Mouse (Mus musculus) erythroblast, adult 5-6 weeks (primary cell): ENCODE measurements around the gene Acap1. TPM values are rescaled to one million over a fixed set of nuclear protein-coding genes. Genes with fewer than 3 reads are reported as not detected.

Experiments
- ATAC-seq: replicated peaks from 2 replicates; pipeline ENCODE4 v1.8.0; 2016; ENCODE audit warnings: moderate number of reproducible peaks, mild to moderate bottlenecking, moderate TSS enrichment, inconsistent platforms; ENCODE audit not compliant: poor library complexity, low FRiP score, severe bottlenecking
- total RNA-seq, 2 experiments: library from RNA; stranded (forward) in 1 of 2; stranded (reverse) in 1 of 2; fragments of 150-400 nt in 1 of 2; fragments of 200-764, 138-1000 nt in 1 of 2; gene quantifications; 2 replicates each; pipeline versions ENCODE4 v1.2.3 to v1.2.4; 2015 to 2017; ENCODE audit warnings: low replicate concordance in 2 of 2

Acap1 gene
- total RNA-seq, 2 experiments from 2014 or later, result 9.0 to 16.1 TPM

- no peak for ATAC-seq
Observed at GRCm38 (mm10) chr11:69848021-69848420, 47.3 kb downstream of the Acap1 start.

GRCm38 (mm10) chr11:69846738-69847688 lies 48.3 kb downstream of the Acap1 start:
- peak; percentile 61 for ATAC-seq

- peak; percentile 87 for ATAC-seq
Observed at GRCm38 (mm10) chr11:69846198-69846680, 49.1 kb downstream of the Acap1 start, which contains the start of gene Plscr3. Gene Plscr3, plus strand, starts transcription at chr11:69846376.

- peak; percentile 16 for ATAC-seq
Observed at GRCm38 (mm10) chr11:69838714-69839104, 56.6 kb downstream of the Acap1 start.

- peak; percentile 86 for ATAC-seq
Observed at GRCm38 (mm10) chr11:69837952-69838713, 57.2 kb downstream of the Acap1 start, which contains the start of gene Tmem256. Gene Tmem256, plus strand, starts transcription at chr11:69838514.

- ATAC-seq, result 0 out of 2 replicates have a peak, but pooled peaks have one; percentile 1
Observed at GRCm38 (mm10) chr11:69837604-69837951, 57.8 kb downstream of the Acap1 start, which contains the start of gene Nlgn2. Gene Nlgn2, minus strand, starts transcription at chr11:69837784.

GRCm38 (mm10) chr11:69836703-69837576 lies 58.4 kb downstream of the Acap1 start:
- no peak for ATAC-seq

- no peak for ATAC-seq
Observed at GRCm38 (mm10) chr11:69835966-69836335, 59.4 kb downstream of the Acap1 start.

GRCm38 (mm10) chr11:69835326-69835965 lies 59.9 kb downstream of the Acap1 start:
- no peak for ATAC-seq

- peak; percentile 44 for ATAC-seq
Observed at GRCm38 (mm10) chr11:69834001-69834549, 61.3 kb downstream of the Acap1 start.

- ATAC-seq, result no peak
Observed at GRCm38 (mm10) chr11:69833554-69833953, 61.8 kb downstream of the Acap1 start.

Other genes with a start within 250 kb of the Acap1 start
Only the 30 nearest of the 40 such genes appear.
- gene Polr2a, start 136.9 kb downstream of the Acap1 start, total RNA-seq (2015; ENCODE audit: low replicate concordance), result 56.5 and 58.3 TPM in 2 replicates
- gene Polr2a, start 136.9 kb downstream of the Acap1 start, total RNA-seq (2017; ENCODE audit: low replicate concordance), result 69.5 and 76.9 TPM in 2 replicates
- gene Slc35g3, start 133.6 kb downstream of the Acap1 start, total RNA-seq (2015; ENCODE audit: low replicate concordance), result not detected in 2 replicates
- not detected in 2 replicates for gene Slc35g3, start 133.6 kb downstream of the Acap1 start, total RNA-seq (2017; ENCODE audit: low replicate concordance)
- gene Zbtb4, start 129.6 kb downstream of the Acap1 start, total RNA-seq (2015; ENCODE audit: low replicate concordance), result 1.7 and 1.9 TPM in 2 replicates
- gene Zbtb4, start 129.6 kb downstream of the Acap1 start, total RNA-seq (2017; ENCODE audit: low replicate concordance), result 0.94 and 2.4 TPM in 2 replicates
- 4.0 TPM in 1 of 2 replicates, not detected in the other for gene Chrnb1, start 99.6 kb downstream of the Acap1 start, total RNA-seq (2015; ENCODE audit: low replicate concordance)
- 0.26 TPM in 1 of 2 replicates, not detected in the other for gene Chrnb1, start 99.6 kb downstream of the Acap1 start, total RNA-seq (2017; ENCODE audit: low replicate concordance)
- not detected in 2 replicates for gene Fgf11, start 93.7 kb downstream of the Acap1 start, total RNA-seq (2015; ENCODE audit: low replicate concordance)
- gene Fgf11, start 93.7 kb downstream of the Acap1 start, total RNA-seq (2017; ENCODE audit: low replicate concordance), result not detected in 2 replicates
- gene Tmem102, start 89.9 kb downstream of the Acap1 start, total RNA-seq (2015; ENCODE audit: low replicate concordance), result not detected in 2 replicates
- gene Tmem102, start 89.9 kb downstream of the Acap1 start, total RNA-seq (2017; ENCODE audit: low replicate concordance), result not detected in 2 replicates
- 0.42 TPM in 1 of 2 replicates, not detected in the other for gene Gm39566, start 80.2 kb downstream of the Acap1 start, total RNA-seq (2015; ENCODE audit: low replicate concordance)
- gene Gm39566, start 80.2 kb downstream of the Acap1 start, total RNA-seq (2017; ENCODE audit: low replicate concordance), result 0.14 TPM in 1 of 2 replicates, not detected in the other
- gene Spem2, start 77.1 kb downstream of the Acap1 start, total RNA-seq (2015; ENCODE audit: low replicate concordance), result not detected in 2 replicates
- not detected in 2 replicates for gene Spem2, start 77.1 kb downstream of the Acap1 start, total RNA-seq (2017; ENCODE audit: low replicate concordance)
- not detected in 2 replicates for gene Spem1, start 73.4 kb downstream of the Acap1 start, total RNA-seq (2015; ENCODE audit: low replicate concordance)
- gene Spem1, start 73.4 kb downstream of the Acap1 start, total RNA-seq (2017; ENCODE audit: low replicate concordance), result not detected in 2 replicates
- gene Nlgn2, start 57.8 kb downstream of the Acap1 start, total RNA-seq (2015; ENCODE audit: low replicate concordance), result 0.19 and 0.42 TPM in 2 replicates
- gene Nlgn2, start 57.8 kb downstream of the Acap1 start, total RNA-seq (2017; ENCODE audit: low replicate concordance), result 0.28 and 1.1 TPM in 2 replicates
- 142 and 218 TPM in 2 replicates for gene Tmem256, start 57.0 kb downstream of the Acap1 start, total RNA-seq (2015; ENCODE audit: low replicate concordance)
- 57.1 and 181 TPM in 2 replicates for gene Tmem256, start 57.0 kb downstream of the Acap1 start, total RNA-seq (2017; ENCODE audit: low replicate concordance)
- gene Plscr3, start 49.2 kb downstream of the Acap1 start, total RNA-seq (2015; ENCODE audit: low replicate concordance), result 12.5 and 17.6 TPM in 2 replicates
- gene Plscr3, start 49.2 kb downstream of the Acap1 start, total RNA-seq (2017; ENCODE audit: low replicate concordance), result 5.9 and 11.4 TPM in 2 replicates
- gene Tnk1, start 36.8 kb downstream of the Acap1 start, total RNA-seq (2015; ENCODE audit: low replicate concordance), result 15.5 and 19.6 TPM in 2 replicates
- 8.3 and 13.8 TPM in 2 replicates for gene Tnk1, start 36.8 kb downstream of the Acap1 start, total RNA-seq (2017; ENCODE audit: low replicate concordance)
- gene Tmem95, start 17.5 kb downstream of the Acap1 start, total RNA-seq (2015; ENCODE audit: low replicate concordance), result not detected in 2 replicates
- not detected in 2 replicates for gene Tmem95, start 17.5 kb downstream of the Acap1 start, total RNA-seq (2017; ENCODE audit: low replicate concordance)
- gene Kctd11, start 14.1 kb downstream of the Acap1 start, total RNA-seq (2015; ENCODE audit: low replicate concordance), result 1.3 and 2.1 TPM in 2 replicates
- 0.42 and 0.77 TPM in 2 replicates for gene Kctd11, start 14.1 kb downstream of the Acap1 start, total RNA-seq (2017; ENCODE audit: low replicate concordance)
- gene 2810408A11Rik, start 5.4 kb upstream of the Acap1 start, total RNA-seq (2015; ENCODE audit: low replicate concordance), result 2.7 TPM in 1 of 2 replicates, not detected in the other
- 6.0 TPM in 1 of 2 replicates, not detected in the other for gene 2810408A11Rik, start 5.4 kb upstream of the Acap1 start, total RNA-seq (2017; ENCODE audit: low replicate concordance)
- 3.5 and 3.8 TPM in 2 replicates for gene Neurl4, start 5.5 kb upstream of the Acap1 start, total RNA-seq (2015; ENCODE audit: low replicate concordance)
- 9.3 and 16.0 TPM in 2 replicates for gene Neurl4, start 5.5 kb upstream of the Acap1 start, total RNA-seq (2017; ENCODE audit: low replicate concordance)
- 69.0 and 102 TPM in 2 replicates for gene Gps2, start 18.3 kb upstream of the Acap1 start, total RNA-seq (2015; ENCODE audit: low replicate concordance)
- 52.9 and 63.3 TPM in 2 replicates for gene Gps2, start 18.3 kb upstream of the Acap1 start, total RNA-seq (2017; ENCODE audit: low replicate concordance)
- 340 and 374 TPM in 2 replicates for gene Eif5a, start 26.4 kb upstream of the Acap1 start, total RNA-seq (2015; ENCODE audit: low replicate concordance)
- gene Eif5a, start 26.4 kb upstream of the Acap1 start, total RNA-seq (2017; ENCODE audit: low replicate concordance), result 154 and 205 TPM in 2 replicates
- not detected in 2 replicates for gene Ybx2, start 40.3 kb upstream of the Acap1 start, total RNA-seq (2015; ENCODE audit: low replicate concordance)
- gene Ybx2, start 40.3 kb upstream of the Acap1 start, total RNA-seq (2017; ENCODE audit: low replicate concordance), result 5.0 TPM in 1 of 2 replicates, not detected in the other
- 31.3 and 37.9 TPM in 2 replicates for gene Slc2a4, start 52.6 kb upstream of the Acap1 start, total RNA-seq (2015; ENCODE audit: low replicate concordance)
- 98.1 and 151 TPM in 2 replicates for gene Slc2a4, start 52.6 kb upstream of the Acap1 start, total RNA-seq (2017; ENCODE audit: low replicate concordance)
- not detected in 2 replicates for gene Cldn7, start 69.2 kb upstream of the Acap1 start, total RNA-seq (2015; ENCODE audit: low replicate concordance)
- gene Cldn7, start 69.2 kb upstream of the Acap1 start, total RNA-seq (2017; ENCODE audit: low replicate concordance), result not detected in 2 replicates
- gene Ctdnep1, start 85.6 kb upstream of the Acap1 start, total RNA-seq (2015; ENCODE audit: low replicate concordance), result 48.1 and 52.3 TPM in 2 replicates
- gene Ctdnep1, start 85.6 kb upstream of the Acap1 start, total RNA-seq (2017; ENCODE audit: low replicate concordance), result 10.8 and 12.5 TPM in 2 replicates
- 24.9 and 35.5 TPM in 2 replicates for gene Elp5, start 87.0 kb upstream of the Acap1 start, total RNA-seq (2015; ENCODE audit: low replicate concordance)
- gene Elp5, start 87.0 kb upstream of the Acap1 start, total RNA-seq (2017; ENCODE audit: low replicate concordance), result 14.5 and 18.7 TPM in 2 replicates
- 328 and 394 TPM in 2 replicates for gene Gabarap, start 95.6 kb upstream of the Acap1 start, total RNA-seq (2015; ENCODE audit: low replicate concordance)
- gene Gabarap, start 95.6 kb upstream of the Acap1 start, total RNA-seq (2017; ENCODE audit: low replicate concordance), result 127 and 214 TPM in 2 replicates
- gene Phf23, start 100.2 kb upstream of the Acap1 start, total RNA-seq (2015; ENCODE audit: low replicate concordance), result 8.5 and 11.3 TPM in 2 replicates
- 7.4 and 11.0 TPM in 2 replicates for gene Phf23, start 100.2 kb upstream of the Acap1 start, total RNA-seq (2017; ENCODE audit: low replicate concordance)
- 1.3 and 4.2 TPM in 2 replicates for gene Dvl2, start 105.1 kb upstream of the Acap1 start, total RNA-seq (2015; ENCODE audit: low replicate concordance)
- gene Dvl2, start 105.1 kb upstream of the Acap1 start, total RNA-seq (2017; ENCODE audit: low replicate concordance), result 2.1 and 7.4 TPM in 2 replicates
- gene Acadvl, start 119.9 kb upstream of the Acap1 start, total RNA-seq (2015; ENCODE audit: low replicate concordance), result 23.6 and 48.4 TPM in 2 replicates
- 18.6 and 20.4 TPM in 2 replicates for gene Acadvl, start 119.9 kb upstream of the Acap1 start, total RNA-seq (2017; ENCODE audit: low replicate concordance)
- gene Dlg4, start 121.4 kb upstream of the Acap1 start, total RNA-seq (2015; ENCODE audit: low replicate concordance), result 7.7 TPM in 1 of 2 replicates, not detected in the other
- gene Dlg4, start 121.4 kb upstream of the Acap1 start, total RNA-seq (2017; ENCODE audit: low replicate concordance), result 0.17 and 0.84 TPM in 2 replicates
- gene Asgr1, start 158.5 kb upstream of the Acap1 start, total RNA-seq (2015; ENCODE audit: low replicate concordance), result not detected in 2 replicates
- gene Asgr1, start 158.5 kb upstream of the Acap1 start, total RNA-seq (2017; ENCODE audit: low replicate concordance), result not detected in 2 replicates